Mouse (Mus musculus) hindbrain, embryonic 15.5 days (tissue): ENCODE measurements at regions not wholly inside any gene's neighbourhood (a gene's known extent, or its start where the extent isn't known, plus 50 kb on each side); places are given as distances from the start of the nearest gene placed in this dataset.

Experiments used
- ATAC-seq: fragments of 200-750 bp; cut with Nextera tagmentation; 2 replicates; pipeline ENCODE4 v1.8.0; 2017; ENCODE audit warnings: low read depth, moderate number of reproducible peaks, moderate TSS enrichment; ENCODE audit not compliant: low FRiP score
- H3K27ac ChIP-seq: fragments of 300-500 bp; sonication (generic); replicated peaks from 2 replicates; pipeline ENCODE4 v1.5.1; 2015; ENCODE audit warnings: mild to moderate bottlenecking, inconsistent platforms
- H3K27me3 ChIP-seq: fragments of 300-500 bp; sonication (generic); 2 replicates; pipeline ENCODE4 v1.6.1; 2015; ENCODE audit warnings: control low read depth, inconsistent platforms
- H3K36me3 ChIP-seq: fragments of 300-500 bp; sonication (generic); 2 replicates; pipeline ENCODE4 v1.6.1; 2015; ENCODE audit warnings: control low read depth, inconsistent platforms
- H3K4me1 ChIP-seq: fragments of 300-500 bp; sonication (generic); replicated peaks from 2 replicates; pipeline ENCODE4 v1.6.1; 2015; ENCODE audit warnings: control low read depth, inconsistent platforms
- H3K4me2 ChIP-seq: fragments of 300-500 bp; sonication (generic); 2 replicates; pipeline ENCODE4 v1.6.1; 2015; ENCODE audit warnings: moderate library complexity, mild to moderate bottlenecking, inconsistent platforms
- H3K4me3 ChIP-seq: fragments of 300-500 bp; sonication (generic); 2 replicates; pipeline ENCODE4 v1.5.1; 2015; ENCODE audit warnings: mild to moderate bottlenecking, inconsistent platforms
- H3K9ac ChIP-seq: fragments of 300-500 bp; sonication (generic); 2 replicates; pipeline ENCODE4 v1.6.1; 2015; ENCODE audit warnings: inconsistent platforms
- H3K9me3 ChIP-seq: fragments of 300-500 bp; sonication (generic); 2 replicates; pipeline ENCODE4 v1.6.1; 2016; ENCODE audit warnings: control low read depth, inconsistent platforms
- WGBS: fragments of 180-500 bp; shearing (Covaris S2); methylation state at CpG from one replicate; pipeline ENCODE4 v1.1.7; 2015; 5-methylcytosine and 5-hydroxymethylcytosine counted together

GRCm38 (mm10) chr17:94424811-94425210, 325.0 kb downstream of the Mettl4 start:
- H3K4me3 ChIP-seq, result no peak overlapping the region
- 56% methylated on average over 2 of the region's 2 CpGs for WGBS

GRCm38 (mm10) chr17:94382993-94383392, 366.8 kb downstream of the Mettl4 start:
- no peak overlapping the region for H3K9ac ChIP-seq
- no peaks in the 10 kb centered on the region for H3K4me1 ChIP-seq
- H3K4me2 ChIP-seq, result no peak overlapping the region
- no peaks in the 10 kb centered on the region for H3K27me3 ChIP-seq
- WGBS, result 88% methylated on average over 2 of the region's 2 CpGs
- no peak for ATAC-seq
- H3K4me3 ChIP-seq, result no peak overlapping the region
- H3K27ac ChIP-seq, result no peak overlapping the region
- no peaks in the 10 kb centered on the region for H3K9me3 ChIP-seq
- H3K36me3 ChIP-seq, result no peaks in the 10 kb centered on the region

More at GRCm38 (mm10) chr17:94424811-94425210, 325.0 kb downstream of the Mettl4 start:
- Histone ChIP-seq H3K27me3 (no peaks in the 10 kb centered on the region), H3K4me2 (no peak overlapping the region), H3K9ac (no peak overlapping the region), H3K36me3 (no peaks in the 10 kb centered on the region), H3K27ac (no peak overlapping the region), H3K9me3 (no peaks in the 10 kb centered on the region), H3K4me1 (no peaks in the 10 kb centered on the region)
- ATAC-seq, result peak; percentile 56; the same call in 1 of the 2 replicates

DNA sequence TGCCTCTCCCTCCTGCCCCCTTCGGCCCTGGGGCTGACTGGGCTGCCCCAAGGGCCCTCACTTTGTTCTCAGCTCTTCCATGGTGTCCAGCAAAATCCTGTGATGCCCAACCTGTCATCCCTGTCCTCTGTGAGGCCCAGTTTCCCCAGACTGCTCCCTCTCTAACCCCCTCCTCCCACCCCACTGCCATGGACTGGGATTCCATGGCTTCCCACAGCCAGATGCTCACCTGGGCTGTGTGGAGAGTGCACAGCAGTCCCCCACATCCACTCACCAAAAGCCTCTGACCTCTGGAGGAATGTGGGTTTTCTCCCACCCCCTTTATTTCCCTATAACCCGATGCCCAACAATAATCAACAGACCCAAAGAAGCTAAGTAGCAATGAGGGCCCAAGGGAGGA, 414.1 kb downstream of the Mettl4 start:
- no peaks in the 10 kb centered on the region for H3K4me1 ChIP-seq
- no peaks in the 10 kb centered on the region for H3K36me3 ChIP-seq
- H3K9me3 ChIP-seq, result no peaks in the 10 kb centered on the region
- no peaks in the 10 kb centered on the region for H3K27me3 ChIP-seq
- no peak overlapping the region for H3K4me3 ChIP-seq
- no peak overlapping the region for H3K9ac ChIP-seq
- no peak for ATAC-seq
- no peak overlapping the region for H3K27ac ChIP-seq
- no peak overlapping the region for H3K4me2 ChIP-seq
- 72% methylated on average over 2 of the region's 2 CpGs for WGBS

DNA sequence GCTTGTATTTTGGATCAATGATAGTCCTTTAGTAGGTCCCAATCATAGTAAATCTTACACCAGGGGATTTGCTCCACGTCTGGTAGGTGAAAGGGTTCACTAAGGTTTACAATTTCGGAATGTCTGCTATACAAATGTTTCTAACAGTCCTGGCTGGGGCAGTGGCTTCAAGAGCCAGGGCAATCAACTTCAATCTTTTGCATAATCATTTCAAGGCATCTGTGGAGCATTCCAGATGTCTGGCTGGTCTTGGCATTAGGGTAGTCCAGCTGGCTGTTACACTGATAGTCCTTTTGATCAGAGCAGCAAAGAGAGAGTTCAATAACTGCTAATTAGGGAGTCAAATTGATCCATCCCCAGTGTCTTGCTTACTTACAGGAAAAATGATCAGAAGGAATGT, 423.6 kb downstream of the Mettl4 start:
- no peak for ATAC-seq
- H3K4me3 ChIP-seq, result no peak overlapping the region
- no peaks in the 10 kb centered on the region for H3K36me3 ChIP-seq
- H3K27me3 ChIP-seq, result no peaks in the 10 kb centered on the region
- no peaks in the 10 kb centered on the region for H3K4me1 ChIP-seq
- no peak overlapping the region for H3K4me2 ChIP-seq
- H3K27ac ChIP-seq, result no peak overlapping the region
- no peaks in the 10 kb centered on the region for H3K9me3 ChIP-seq
- H3K9ac ChIP-seq, result no peak overlapping the region
- WGBS, result 66% methylated on average over 2 of the region's 2 CpGs

- Histone ChIP-seq H3K27ac (no peak overlapping the region), H3K4me3 (no peak overlapping the region), H3K9me3 (no peaks in the 10 kb centered on the region), H3K9ac (no peak overlapping the region), H3K36me3 (no peaks in the 10 kb centered on the region), H3K4me1 (no peaks in the 10 kb centered on the region), H3K27me3 (no peaks in the 10 kb centered on the region), H3K4me2 (no peak overlapping the region)
- ATAC-seq, result no peak
- WGBS, result 94% methylated on average over 3 of the region's 3 CpGs
Observed at GRCm38 (mm10) chr17:94291221-94291620, 458.6 kb downstream of the Mettl4 start.

DNA sequence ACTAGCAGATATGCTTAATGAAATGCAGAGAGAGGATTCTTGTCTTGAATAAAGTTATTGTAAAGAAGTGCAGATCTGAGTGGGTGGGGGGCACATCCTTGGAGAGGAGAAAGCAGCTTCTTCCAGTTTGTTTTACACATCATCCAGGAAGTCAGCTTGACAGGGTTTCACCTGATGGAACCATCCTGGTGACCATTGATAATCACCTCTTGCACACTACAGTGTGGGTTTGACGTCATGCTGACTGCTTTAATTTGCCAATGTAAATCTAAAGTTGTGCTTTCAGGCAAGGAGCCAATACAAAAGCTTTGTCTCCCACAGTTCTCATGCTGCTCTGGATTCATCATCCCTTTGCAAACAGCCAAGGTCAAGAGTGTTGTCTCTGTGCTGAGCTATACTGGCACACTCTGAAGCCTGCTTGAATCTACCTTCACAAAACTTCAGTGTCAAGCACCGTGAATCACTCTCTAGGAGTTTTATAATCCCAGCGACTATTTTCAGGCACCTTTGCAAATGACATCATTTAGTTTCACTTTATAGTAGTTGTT, 462.1 kb downstream of the Mettl4 start:
- Histone ChIP-seq H3K27ac (no peak overlapping the region), H3K9ac (no peak overlapping the region), H3K27me3 (no peaks in the 10 kb centered on the region), H3K9me3 (no peaks in the 10 kb centered on the region), H3K4me3 (no peak overlapping the region), H3K4me2 (no peak overlapping the region), H3K36me3 (no peaks in the 10 kb centered on the region), H3K4me1 (no peaks in the 10 kb centered on the region)
- WGBS, result 55% methylated on average over 3 of the region's 3 CpGs
- no peak for ATAC-seq

DNA sequence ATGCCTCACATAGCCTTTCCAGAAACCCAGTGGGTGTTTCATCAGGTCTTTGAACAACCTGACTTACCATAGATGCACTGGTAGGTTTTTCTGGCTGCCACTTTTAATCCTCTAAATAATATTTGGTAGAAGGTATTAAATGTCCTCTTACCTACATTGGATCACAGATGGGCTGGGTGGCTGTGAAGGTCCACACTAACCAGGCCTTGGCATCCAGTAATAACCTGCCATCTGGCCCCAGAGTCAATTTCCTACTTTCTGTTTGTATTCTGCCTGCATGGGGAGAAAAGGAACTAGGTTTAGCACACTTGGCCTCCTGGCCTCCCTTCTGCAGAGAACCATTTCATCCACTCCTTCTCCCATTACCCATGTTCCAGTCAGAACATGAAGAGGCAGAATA, 473.0 kb downstream of the Mettl4 start:
- no peak overlapping the region for H3K4me2 ChIP-seq
- no peak overlapping the region for H3K27ac ChIP-seq
- no peaks in the 10 kb centered on the region for H3K36me3 ChIP-seq
- no peaks in the 10 kb centered on the region for H3K27me3 ChIP-seq
- no peaks in the 10 kb centered on the region for H3K4me1 ChIP-seq
- ATAC-seq, result no peak
- no peak overlapping the region for H3K9ac ChIP-seq
- no peak overlapping the region for H3K4me3 ChIP-seq
- H3K9me3 ChIP-seq, result no peaks in the 10 kb centered on the region

DNA sequence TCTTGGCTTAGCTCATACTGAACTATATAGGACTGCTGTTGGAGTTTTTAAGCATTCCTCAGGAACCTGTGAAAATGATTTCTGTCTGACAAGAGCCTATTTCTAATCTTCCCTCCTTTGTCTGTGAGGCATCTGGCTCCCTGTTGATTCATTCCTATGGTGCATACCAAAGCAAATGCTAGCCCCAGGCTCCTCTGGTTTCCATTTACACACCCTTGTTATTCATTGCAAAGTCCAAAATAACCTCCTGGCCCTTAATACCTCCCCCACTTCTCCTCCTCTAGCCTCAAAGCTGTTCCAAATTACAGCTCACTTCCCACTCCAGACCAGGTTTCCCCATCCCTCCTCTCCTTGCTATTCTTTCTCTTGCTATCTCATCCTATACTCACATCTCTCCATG, 480.1 kb downstream of the Mettl4 start:
- no peak for ATAC-seq
- Histone ChIP-seq H3K9me3 (no peaks in the 10 kb centered on the region), H3K9ac (no peak overlapping the region), H3K27me3 (no peaks in the 10 kb centered on the region), H3K4me3 (no peak overlapping the region), H3K4me1 (no peaks in the 10 kb centered on the region), H3K4me2 (no peak overlapping the region), H3K27ac (no peak overlapping the region), H3K36me3 (no peaks in the 10 kb centered on the region)

- no peaks in the 10 kb centered on the region for H3K36me3 ChIP-seq
- no peaks in the 10 kb centered on the region for H3K4me1 ChIP-seq
- ATAC-seq, result no peak
- H3K4me2 ChIP-seq, result no peak overlapping the region
- no peaks in the 10 kb centered on the region for H3K27me3 ChIP-seq
- no peak overlapping the region for H3K9ac ChIP-seq
- no peak overlapping the region for H3K4me3 ChIP-seq
- H3K27ac ChIP-seq, result no peak overlapping the region
- H3K9me3 ChIP-seq, result no peaks in the 10 kb centered on the region
Observed at GRCm38 (mm10) chr17:94255666-94256065, 494.2 kb downstream of the Mettl4 start.

- ATAC-seq, result no peak
- H3K36me3 ChIP-seq, result no peaks in the 10 kb centered on the region
- no peaks in the 10 kb centered on the region for H3K27me3 ChIP-seq
- 94% methylated on average over 3 of the region's 3 CpGs for WGBS
- no peaks in the 10 kb centered on the region for H3K9me3 ChIP-seq
- no peak overlapping the region for H3K9ac ChIP-seq
- H3K4me2 ChIP-seq, result no peak overlapping the region
- no peak overlapping the region for H3K4me3 ChIP-seq
- no peaks in the 10 kb centered on the region for H3K4me1 ChIP-seq
- H3K27ac ChIP-seq, result no peak overlapping the region
Observed at GRCm38 (mm10) chr17:94254801-94255200, 495.0 kb downstream of the Mettl4 start.

- H3K36me3 ChIP-seq, result no peaks in the 10 kb centered on the region
- no peaks in the 10 kb centered on the region for H3K9me3 ChIP-seq
- no peak overlapping the region for H3K4me3 ChIP-seq
- H3K27ac ChIP-seq, result no peak overlapping the region
- WGBS, result 76% methylated on average over 1 of the region's 1 CpGs
- H3K27me3 ChIP-seq, result no peaks in the 10 kb centered on the region
- no peak overlapping the region for H3K4me2 ChIP-seq
- H3K4me1 ChIP-seq, result no peaks in the 10 kb centered on the region
- no peak for ATAC-seq
- H3K9ac ChIP-seq, result no peak overlapping the region
Observed at GRCm38 (mm10) chr17:94243821-94244220, 506.0 kb downstream of the Mettl4 start.

DNA sequence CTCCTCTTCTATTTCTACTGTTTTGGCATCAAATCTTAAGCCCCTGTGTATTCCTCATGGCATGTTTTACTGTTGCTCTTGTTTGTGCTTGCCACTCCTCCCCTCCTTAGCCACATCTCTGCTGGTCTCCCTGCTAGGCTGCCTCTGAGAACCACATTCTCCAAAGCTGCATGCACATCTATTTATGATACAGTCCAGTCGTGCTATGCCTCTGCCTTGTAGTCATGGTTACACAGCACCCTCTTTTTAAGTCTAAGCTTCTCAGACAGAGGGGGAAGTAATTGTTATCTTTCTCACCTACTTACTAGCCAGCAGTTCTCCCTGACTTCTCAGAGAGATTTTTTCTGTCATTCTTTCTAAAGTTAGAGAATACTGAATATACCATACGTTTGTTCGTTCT, 523.7 kb downstream of the Mettl4 start:
- Histone ChIP-seq H3K4me1 (no peaks in the 10 kb centered on the region), H3K9me3 (no peaks in the 10 kb centered on the region), H3K4me3 (no peak overlapping the region), H3K36me3 (no peaks in the 10 kb centered on the region), H3K9ac (no peak overlapping the region), H3K27me3 (no peaks in the 10 kb centered on the region), H3K27ac (no peak overlapping the region), H3K4me2 (no peak overlapping the region)
- ATAC-seq, result no peak
- 81% methylated on average over 3 of the region's 3 CpGs for WGBS
